Mouse (Mus musculus) MEL (cell line): ENCODE measurements around the gene Prr12. TPM values are rescaled to one million over a fixed set of nuclear protein-coding genes. Genes with fewer than 3 reads are reported as not detected.

Source experiments
- DNase-seq: peaks from one replicate; pipeline ENCODE4 v3.0.0; 2011; ENCODE audit warnings: low read depth, low spot score
- H3K27ac ChIP-seq: 2 replicates; pipeline ENCODE4 v1.5.1; 2012; ENCODE audit warnings: low read depth, mild to moderate bottlenecking, control low read depth, low read length, moderate library complexity; ENCODE audit not compliant: control insufficient read depth
- H3K27me3 ChIP-seq, 2 experiments: fragments of 150-350 bp in 1 of 2; sonication (generic) in 1 of 2; 2 replicates each; pipeline ENCODE4 v1.6.1; 2012; ENCODE audit warnings: low read length in 2 of 2, mild to moderate bottlenecking in 2 of 2, improper control_type of control experiment in 1 of 2, moderate library complexity in 1 of 2; ENCODE audit not compliant: insufficient read depth in 2 of 2, control insufficient read depth in 1 of 2
- H3K36me3 ChIP-seq, 2 experiments: 2 replicates each; pipeline ENCODE4 v1.6.1; 2012 to 2014; ENCODE audit warnings: low read length in 2 of 2, improper control_type of control experiment in 1 of 2, inconsistent platforms in 1 of 2, mild to moderate bottlenecking in 1 of 2; ENCODE audit not compliant: insufficient read depth in 2 of 2, control insufficient read depth in 1 of 2
- H3K4me1 ChIP-seq, 2 experiments: fragments of 150-350 bp in 1 of 2; sonication (generic) in 1 of 2; 2 replicates each; pipeline ENCODE4 v1.6.1; 2012; ENCODE audit warnings: low read length in 2 of 2, improper control_type of control experiment in 1 of 2, mild to moderate bottlenecking in 1 of 2; ENCODE audit not compliant: insufficient read depth in 2 of 2, control insufficient read depth in 1 of 2
- H3K4me3 ChIP-seq, 2 experiments: fragments of 150-350 bp in 1 of 2; sonication (generic) in 1 of 2; 2 replicates each; pipeline ENCODE4 v1.5.1; 2012; ENCODE audit warnings: low read depth in 2 of 2, low read length in 2 of 2, mild to moderate bottlenecking in 2 of 2, moderate library complexity in 2 of 2, control low read depth in 1 of 2, improper control_type of control experiment in 1 of 2; ENCODE audit not compliant: control insufficient read depth in 1 of 2, insufficient read depth in 1 of 2
- H3K79me2 ChIP-seq: 2 replicates; pipeline ENCODE4 v1.6.1; 2012; ENCODE audit warnings: mild to moderate bottlenecking, low read length, moderate library complexity; ENCODE audit not compliant: control insufficient read depth, poor library complexity, insufficient read depth
- H3K9ac ChIP-seq: 2 replicates; pipeline ENCODE4 v1.6.1; 2012; ENCODE audit warnings: low read depth, mild to moderate bottlenecking, control low read depth, low read length, moderate library complexity; ENCODE audit not compliant: control insufficient read depth, poor library complexity, severe bottlenecking
- H3K9me3 ChIP-seq: fragments of 150-350 bp; sonication (generic); replicated peaks from 2 replicates; pipeline ENCODE4 v1.6.1; 2012; ENCODE audit warnings: mild to moderate bottlenecking, low read length, improper control_type of control experiment, moderate library complexity; ENCODE audit not compliant: insufficient read depth
- BHLHE40 ChIP-seq: IDR thresholded peaks from 2 replicates; pipeline ENCODE4 v1.6.1; 2012; ENCODE audit warnings: low read depth, mild to moderate bottlenecking, inconsistent platforms, low read length, improper control_type of control experiment, borderline replicate concordance
- CHD1 ChIP-seq: IDR thresholded peaks from 2 replicates; pipeline ENCODE4 v1.6.1; 2012; ENCODE audit warnings: low read depth, mild to moderate bottlenecking, inconsistent platforms, low read length, improper control_type of control experiment
- CHD2 ChIP-seq: IDR thresholded peaks from 2 replicates; pipeline ENCODE4 v1.6.1; 2011; ENCODE audit warnings: low read length, improper control_type of control experiment
- CTCF ChIP-seq, 3 experiments: IDR thresholded peaks in 2 of 3; conservative IDR thresholded peaks in 1 of 3; 2 replicates each; pipeline ENCODE4 v1.5.1; 2011 to 2012; ENCODE audit warnings: low read length in 3 of 3, low read depth in 2 of 3, mild to moderate bottlenecking in 2 of 3, improper control_type of control experiment in 1 of 3, inconsistent platforms in 1 of 3, mixed read lengths in 1 of 3, moderate library complexity in 1 of 3; ENCODE audit not compliant: control insufficient read depth in 1 of 3, insufficient read depth in 1 of 3, poor library complexity in 1 of 3, severe bottlenecking in 1 of 3
- ELF1 ChIP-seq: IDR thresholded peaks from 2 replicates; pipeline ENCODE4 v1.6.1; 2014; ENCODE audit warnings: low read depth, mild to moderate bottlenecking, inconsistent platforms, low read length, improper control_type of control experiment, moderate library complexity
- EP300 ChIP-seq, 2 experiments: IDR thresholded peaks; 2 replicates each; pipeline ENCODE4 v1.6.1; 2011; ENCODE audit warnings: improper control_type of control experiment in 2 of 2, low read length in 2 of 2, low read depth in 1 of 2, mild to moderate bottlenecking in 1 of 2
- GABPA ChIP-seq: IDR thresholded peaks from 2 replicates; pipeline ENCODE4 v1.6.1; 2012; ENCODE audit warnings: low read depth, mild to moderate bottlenecking, inconsistent platforms, low read length, improper control_type of control experiment, moderate library complexity
- HCFC1 ChIP-seq: IDR thresholded peaks from 2 replicates; pipeline ENCODE4 v1.6.1; 2012; ENCODE audit warnings: low read depth, mild to moderate bottlenecking, inconsistent platforms, low read length, improper control_type of control experiment, moderate library complexity
- KAT2A ChIP-seq: conservative IDR thresholded peaks from 2 replicates; pipeline ENCODE4 v1.6.1; 2012; ENCODE audit warnings: low read depth, low read length, improper control_type of control experiment, inconsistent platforms
- MAX ChIP-seq: IDR thresholded peaks from 2 replicates; pipeline ENCODE4 v1.6.1; 2011; ENCODE audit warnings: low read length, improper control_type of control experiment
- MEF2A ChIP-seq: IDR thresholded peaks from 2 replicates; pipeline ENCODE4 v1.6.1; 2014; ENCODE audit warnings: low read depth, mild to moderate bottlenecking, inconsistent platforms, low read length, improper control_type of control experiment; ENCODE audit not compliant: poor library complexity, insufficient replicate concordance, severe bottlenecking; ENCODE audit errors: extremely low read depth
- MYB ChIP-seq: IDR thresholded peaks from 2 replicates; pipeline ENCODE4 v1.6.1; 2011; ENCODE audit warnings: mild to moderate bottlenecking, low read depth, low read length, improper control_type of control experiment
- MYC ChIP-seq: IDR thresholded peaks from 2 replicates; pipeline ENCODE4 v1.6.1; 2011; ENCODE audit warnings: low read depth, mild to moderate bottlenecking, low read length, improper control_type of control experiment, moderate library complexity
- NELFE ChIP-seq: IDR thresholded peaks from 2 replicates; pipeline ENCODE4 v1.6.1; 2011; ENCODE audit warnings: low read depth, low read length, improper control_type of control experiment
- POLR2AphosphoS2 ChIP-seq: IDR thresholded peaks from 2 replicates; pipeline ENCODE4 v1.6.1; 2011; ENCODE audit warnings: low read length, improper control_type of control experiment
- RAD21 ChIP-seq: IDR thresholded peaks from 2 replicates; pipeline ENCODE4 v1.6.1; 2011; ENCODE audit warnings: mild to moderate bottlenecking, low read depth, low read length, improper control_type of control experiment
- TAL1 ChIP-seq: IDR thresholded peaks from 2 replicates; pipeline ENCODE4 v1.6.1; 2012; ENCODE audit warnings: mild to moderate bottlenecking, inconsistent platforms, low read length, moderate library complexity, mixed read lengths
- UBTF ChIP-seq: IDR thresholded peaks from 2 replicates; pipeline ENCODE4 v1.6.1; 2012; ENCODE audit warnings: low read depth, mild to moderate bottlenecking, inconsistent platforms, low read length, improper control_type of control experiment, moderate library complexity, borderline replicate concordance; ENCODE audit not compliant: insufficient read depth
- USF1 ChIP-seq: IDR thresholded peaks from 2 replicates; pipeline ENCODE4 v1.6.1; 2014; ENCODE audit warnings: low read depth, mild to moderate bottlenecking, inconsistent platforms, low read length, improper control_type of control experiment, moderate library complexity
- USF2 ChIP-seq, 2 experiments: IDR thresholded peaks; 2 replicates each; pipeline ENCODE4 v1.6.1; 2011 to 2012; ENCODE audit warnings: improper control_type of control experiment in 2 of 2, low read length in 2 of 2, borderline replicate concordance in 1 of 2, inconsistent platforms in 1 of 2, low read depth in 1 of 2, mild to moderate bottlenecking in 1 of 2; ENCODE audit not compliant: insufficient read depth in 1 of 2
- ZMIZ1 ChIP-seq: IDR thresholded peaks from 2 replicates; pipeline ENCODE4 v1.6.1; 2012; ENCODE audit warnings: low read depth, mild to moderate bottlenecking, inconsistent platforms, low read length, improper control_type of control experiment, moderate library complexity
- ZNF384 ChIP-seq: IDR thresholded peaks from 2 replicates; pipeline ENCODE4 v1.6.1; 2012; ENCODE audit warnings: low read depth, mild to moderate bottlenecking, inconsistent platforms, low read length, improper control_type of control experiment
- polyA plus RNA-seq, 2 experiments: library from polyadenylated mRNA; stranded (reverse) in 1 of 2; unstranded in 1 of 2; fragments of >175 nt in 1 of 2; fragments of >200 nt in 1 of 2; gene quantifications; 2 replicates each; pipeline versions ENCODE4 v1.2.1 to v1.2.4; 2012; ENCODE audit warnings: low replicate concordance in 2 of 2, low read depth in 1 of 2; ENCODE audit not compliant: insufficient read length in 2 of 2, insufficient read depth in 1 of 2, missing spikeins in 1 of 2
- total RNA-seq: library from RNA; depleted of rRNA; stranded (reverse); fragments of 300-350 nt; gene quantifications from 2 replicates; pipeline ENCODE4 v1.2.3, GENCODE M21; 2012

The Prr12 gene
- total and polyA plus RNA-seq, 3 experiments: 3.5 to 32.1 TPM; not detected in 1

DNA sequence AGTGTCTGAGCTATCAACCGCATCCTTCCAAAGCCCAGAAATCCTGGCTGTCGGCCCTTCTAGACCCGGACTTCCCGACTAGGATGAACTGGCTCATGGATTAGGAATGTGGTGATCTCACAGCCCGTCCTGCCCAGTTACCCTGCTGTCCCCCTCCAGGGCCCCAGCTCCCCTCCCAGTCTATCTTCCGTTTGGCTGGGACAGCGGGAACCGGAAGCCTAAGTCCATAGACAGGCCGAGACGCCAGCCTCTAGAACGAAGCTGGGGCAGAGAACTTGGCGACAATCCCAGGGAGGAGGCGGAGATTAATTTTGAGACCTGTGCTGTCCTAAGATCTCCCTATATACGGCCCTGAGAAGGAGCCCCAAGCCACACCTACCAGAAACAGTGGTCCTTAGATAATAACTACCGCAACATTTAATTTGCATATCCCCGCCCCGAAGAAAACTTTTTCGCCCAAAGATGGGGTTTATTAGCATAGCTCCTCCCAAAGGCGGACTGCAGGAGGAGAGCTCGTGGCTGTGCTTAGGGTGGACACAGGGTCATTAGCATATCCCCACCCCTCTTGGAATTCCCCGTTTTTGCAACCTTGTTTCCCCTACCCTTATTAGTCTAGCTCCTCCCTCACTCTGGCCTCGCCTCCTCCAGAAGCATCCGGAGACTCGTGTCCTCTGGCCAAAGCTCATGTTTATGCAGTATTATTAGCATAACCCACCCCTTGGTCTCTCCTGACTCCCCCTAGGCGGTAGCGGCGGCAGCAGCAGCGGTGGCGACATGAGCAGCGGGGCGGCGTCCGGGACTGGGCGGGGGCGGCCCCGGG lies 35.2 kb downstream of the Prr12 start, which contains the start of gene Rras (continued):
- TF ChIP-seq ELF1 (peak; percentile 65), CHD2 (no peak), USF1 (no peak), POLR2AphosphoS2 (peak; percentile 65; the same call in 1 of the 2 replicates), CTCF (IDR thresholded peaks at IDR 0.05 in 2 of 3, conservative IDR thresholded peaks at IDR 0.05 in 1 of 3; ENCODE audit: control insufficient read depth in 1 of 3, insufficient read depth in 1 of 3, low read depth in 2 of 3, low read length in 3 of 3, poor library complexity in 1 of 3, severe bottlenecking in 1 of 3) (peak in 1 of 3 experiments; percentile 17; a peak in 1 of 6 replicates), GABPA (no peak), RAD21 (no peak), USF2 (IDR thresholded peaks at IDR 0.05; ENCODE audit: borderline replicate concordance in 1 of 2, insufficient read depth in 1 of 2, low read depth in 1 of 2, low read length in 2 of 2) (no peak), TAL1 (no peak), UBTF (no peak), HCFC1 (peak; percentile 72), MAX (no peak; the same call in 1 of the 2 replicates), MYC (peak; percentile 56), EP300 (IDR thresholded peaks at IDR 0.05; ENCODE audit: low read depth in 1 of 2, low read length in 2 of 2) (peak in 1 of 2 experiments; percentile 36; a peak in 1 of 4 replicates), MEF2A (no peak), CHD1 (no peak), BHLHE40 (no peak), ZMIZ1 (peak; percentile 84), ZNF384 (0 out of 2 replicates have a peak, but pooled peaks have one; percentile 23), MYB (no peak), KAT2A (no peak; the same call in 1 of the 2 replicates)

DNA sequence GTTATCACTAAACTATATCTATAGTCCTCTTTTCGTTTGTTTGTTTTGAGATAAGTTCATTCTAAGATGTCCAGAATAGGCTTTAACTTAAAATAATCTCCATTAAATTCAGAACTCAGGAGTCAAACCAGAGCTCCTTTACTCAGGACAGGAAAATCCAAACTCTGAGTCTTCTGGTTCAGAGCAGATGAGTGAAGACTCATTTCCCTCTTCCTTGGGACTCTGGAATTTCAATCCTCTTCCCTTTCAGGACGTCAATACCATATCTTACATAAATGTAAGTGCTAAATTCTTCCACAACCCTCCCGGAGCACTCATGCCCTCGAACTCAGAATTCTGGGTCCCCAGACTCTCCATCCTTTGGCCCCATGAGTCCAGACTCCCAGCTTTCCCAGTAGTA lies 35.9 kb downstream of the Prr12 start:
- H3K9ac ChIP-seq: peak overlapping the region; percentile 70
- peaks cover 1 to 17% of the 10 kb centered on the region in 2 experiments; a peak in 3 of 4 replicates for H3K36me3 ChIP-seq
- no peaks in the 10 kb centered on the region for H3K9me3 ChIP-seq
- H3K79me2 ChIP-seq: peaks cover 16% of the 10 kb centered on the region
- H3K4me1 ChIP-seq: peaks cover 4 to 25% of the 10 kb centered on the region in 2 experiments
- DNase-seq: peak; percentile 57
- peak overlapping the region; percentile 50 to 85 for H3K4me3 ChIP-seq
- TF ChIP-seq EP300 (IDR thresholded peaks at IDR 0.05; ENCODE audit: low read depth in 1 of 2, low read length in 2 of 2) (no peak), CHD1 (0 out of 2 replicates have a peak, but pooled peaks have one; percentile 53), TAL1 (no peak), NELFE (no peak)
- H3K27me3 ChIP-seq: no peaks in the 10 kb centered on the region
- H3K27ac ChIP-seq: peak overlapping the region; percentile 93
